Mouse (Mus musculus): Measurements from ENCODE around the gene Ror2.

Gene Ror2

DNA sequence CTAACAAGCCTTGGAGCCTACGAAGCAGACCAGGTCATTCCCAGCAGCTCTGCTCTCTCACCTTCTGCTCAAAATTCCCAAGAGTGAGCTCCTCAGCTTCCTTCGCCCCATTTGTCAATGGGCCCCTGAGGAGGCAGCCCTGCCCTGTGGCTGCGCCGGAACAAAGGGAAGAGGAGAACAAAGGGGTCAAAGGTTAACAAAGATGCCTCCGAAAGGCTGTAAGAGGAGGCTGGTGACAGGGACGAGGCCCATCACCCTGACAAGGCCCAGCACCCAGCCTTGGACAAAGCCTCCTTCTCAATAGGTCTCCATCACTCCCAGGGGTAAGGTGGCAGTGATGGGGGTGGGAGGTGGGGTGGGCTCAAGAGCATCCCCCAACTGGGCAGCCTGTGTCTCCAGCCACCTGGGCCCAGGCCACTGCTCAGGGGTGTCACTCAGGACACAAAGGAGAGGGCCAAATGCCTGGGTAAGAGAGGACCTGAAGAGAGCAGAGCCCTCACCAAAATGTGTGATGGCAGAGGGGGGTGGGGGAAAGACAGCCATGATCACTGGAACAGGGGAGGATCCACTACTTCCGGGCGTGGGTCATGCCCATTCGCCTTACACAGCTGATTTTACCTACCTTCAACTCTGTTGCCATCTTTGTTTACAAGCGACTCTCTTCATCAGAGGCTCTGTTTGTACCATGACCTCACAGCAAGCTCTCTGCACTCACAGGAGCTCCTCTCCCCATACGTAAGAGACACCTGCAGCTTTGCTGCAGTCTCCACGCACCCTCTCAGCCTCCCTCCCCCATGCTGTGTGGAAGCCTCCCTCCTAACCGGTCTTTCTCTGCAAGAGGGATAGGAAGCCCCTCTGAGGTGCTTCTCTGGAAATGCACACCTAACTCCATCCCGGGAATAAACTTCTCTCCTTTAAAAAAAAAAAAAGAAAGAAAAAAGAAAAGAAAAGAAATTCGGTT lies 51.8 kb downstream of the Ror2 start:
- DNase-seq (ENCODE audit: low spot score in 2 of 2) = no peak

DNA sequence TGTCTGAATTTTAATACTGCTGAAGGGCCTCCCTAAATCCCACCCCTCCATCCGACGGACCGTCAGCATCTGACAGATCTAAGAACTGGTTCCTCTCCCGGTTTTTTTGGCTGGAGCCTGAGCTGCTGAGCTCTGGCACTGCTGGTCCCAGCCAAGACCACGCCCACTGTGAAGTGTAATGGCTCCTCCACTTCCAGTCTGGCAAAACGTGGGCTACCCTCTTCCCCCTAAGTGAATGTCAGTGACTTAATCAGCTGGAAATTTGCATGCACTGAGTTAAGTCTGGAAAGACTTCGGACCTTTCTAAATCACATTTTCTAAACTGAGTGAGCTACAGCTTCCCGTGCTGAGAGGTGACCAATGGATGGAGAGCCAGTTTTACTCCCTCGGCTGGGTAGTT lies 52.5 kb downstream of the Ror2 start:
- peak; percentile 12 to 33 for DNase-seq (ENCODE audit: low spot score in 2 of 2)

DNA sequence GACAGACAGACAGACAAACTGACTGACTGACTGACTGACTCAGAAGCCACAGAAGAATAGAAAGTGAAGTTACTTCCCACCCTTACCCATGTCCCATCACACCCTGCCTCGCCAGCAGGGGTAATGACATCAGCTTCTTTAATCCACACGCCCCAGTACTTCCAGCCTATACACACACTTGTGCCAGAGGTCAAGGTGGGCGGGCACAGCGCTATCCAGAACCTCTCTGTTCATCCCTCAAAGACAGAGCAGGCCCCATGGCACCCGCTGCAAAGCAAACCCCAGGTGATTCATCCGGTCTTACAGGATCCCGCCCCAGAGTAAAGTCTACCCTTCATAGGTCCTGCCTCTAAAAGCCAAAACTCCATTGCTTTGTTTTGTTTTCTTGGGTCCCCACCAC lies 53.5 kb downstream of the Ror2 start:
- DNase-seq (ENCODE audit: low spot score in 2 of 2) = no peak

DNA sequence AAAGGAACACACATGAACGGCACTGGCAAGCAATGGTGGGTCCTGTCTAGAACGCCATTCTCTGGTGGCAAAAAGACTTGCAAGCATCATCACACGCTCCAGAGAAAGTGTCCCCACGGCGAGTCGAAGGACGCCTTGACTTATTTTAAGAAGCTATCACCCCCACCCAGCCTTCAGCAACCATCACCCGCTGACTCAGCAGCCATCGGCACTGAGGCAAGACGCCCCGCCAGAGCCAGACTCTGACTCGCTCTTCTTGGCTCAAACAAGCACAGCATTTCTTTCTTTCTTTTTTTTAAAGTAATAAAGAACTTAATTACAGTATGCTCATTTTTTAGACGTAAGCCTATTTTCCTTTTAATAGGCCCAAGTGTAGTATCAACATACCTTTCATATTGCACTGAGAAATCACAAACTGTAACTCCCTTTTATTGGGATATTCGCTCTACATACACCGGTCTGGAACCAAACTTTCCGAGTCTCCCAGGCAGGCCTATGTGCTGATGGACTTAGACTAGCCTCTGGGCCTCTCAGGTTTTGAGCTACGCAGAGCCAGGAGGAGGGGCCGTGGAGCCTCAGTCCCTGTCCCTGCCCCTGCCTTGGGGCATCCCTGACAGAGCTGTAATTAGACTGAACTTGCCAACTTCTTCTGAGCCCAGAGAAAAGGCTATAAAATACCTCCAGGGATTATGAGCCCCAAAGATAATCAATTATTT lies 55.3 kb downstream of the Ror2 start:
- peak; percentile 44 to 56 for DNase-seq (ENCODE audit: low spot score in 2 of 2)

GRCm38 (mm10) chr13:53227019-53227418 lies 58.9 kb downstream of the Ror2 start:
- DNase-seq (ENCODE audit: low spot score in 2 of 2) = no peak

DNA sequence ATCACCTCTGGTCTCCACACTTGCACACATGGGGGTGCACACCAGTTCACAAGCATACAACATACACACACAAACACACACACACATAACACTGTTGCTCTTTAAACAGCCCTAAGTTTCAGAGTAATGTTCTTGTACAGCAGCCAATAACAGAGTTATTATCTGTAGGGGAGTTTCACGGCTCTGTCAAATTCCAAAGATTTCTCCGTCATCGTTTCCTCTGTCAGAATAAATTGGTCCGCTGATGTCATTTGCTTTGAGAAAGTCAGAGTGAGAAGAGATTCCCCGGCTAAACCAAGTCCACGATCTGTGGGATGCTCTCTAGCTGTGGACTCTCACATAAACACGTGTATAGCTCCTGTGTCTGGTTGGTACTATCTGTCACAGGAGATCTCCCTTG lies 59.5 kb downstream of the Ror2 start:
- DNase-seq (ENCODE audit: low spot score in 2 of 2) = no peak

DNA sequence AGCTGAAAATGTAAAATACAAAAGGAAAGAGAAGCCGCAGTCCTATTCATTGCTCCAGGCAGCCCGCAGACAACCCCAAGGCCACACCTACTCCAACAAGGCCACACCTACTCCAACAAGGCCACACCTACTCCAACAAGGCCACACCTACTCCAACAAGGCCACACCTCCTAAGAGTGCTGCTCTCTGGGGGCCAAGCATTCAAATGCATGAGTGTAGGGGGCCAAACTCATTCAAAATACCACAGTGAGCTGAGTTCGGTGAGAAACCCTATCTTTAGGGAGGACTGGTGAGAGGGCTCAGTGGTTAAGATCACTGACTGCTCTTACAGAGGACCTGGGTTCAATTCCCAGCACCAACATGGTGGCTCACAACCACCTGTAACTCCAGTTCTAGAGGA lies 60.0 kb downstream of the Ror2 start:
- no peak for DNase-seq (ENCODE audit: low spot score in 2 of 2)

DNA sequence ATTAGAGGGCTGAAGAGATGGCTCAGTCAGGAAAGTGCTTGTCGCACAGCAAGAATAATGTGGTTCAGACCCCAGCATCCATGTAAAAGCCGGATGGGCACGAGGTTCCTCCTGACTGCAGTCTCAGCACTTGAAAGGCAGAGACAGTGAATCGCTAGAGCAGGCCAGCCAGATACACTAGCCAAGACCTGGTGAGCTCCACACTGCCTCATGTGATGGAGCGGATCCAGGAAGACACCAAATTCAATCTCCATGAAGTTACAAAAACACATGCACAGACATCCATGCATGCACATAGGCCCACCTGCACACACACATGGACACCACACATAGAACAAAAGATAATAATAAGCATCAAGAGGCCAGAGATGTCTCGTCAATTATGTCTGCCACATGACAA lies 64.7 kb downstream of the Ror2 start:
- DNase-seq (ENCODE audit: low spot score in 2 of 2) = no peak

- no peak for DNase-seq (ENCODE audit: low spot score in 2 of 2)
These were observed 66.0 kb downstream of the Ror2 start for GRCm38 (mm10) chr13:53219889-53220288.

GRCm38 (mm10) chr13:53219391-53219790 lies 66.5 kb downstream of the Ror2 start:
- no peak for DNase-seq (ENCODE audit: low spot score in 2 of 2)

GRCm38 (mm10) chr13:53217396-53217975 lies 68.4 kb downstream of the Ror2 start:
- no peak for DNase-seq (ENCODE audit: low spot score in 2 of 2)

- DNase-seq (ENCODE audit: low spot score in 2 of 2) = no peak
These were observed 73.8 kb downstream of the Ror2 start for GRCm38 (mm10) chr13:53211971-53212733.

DNA sequence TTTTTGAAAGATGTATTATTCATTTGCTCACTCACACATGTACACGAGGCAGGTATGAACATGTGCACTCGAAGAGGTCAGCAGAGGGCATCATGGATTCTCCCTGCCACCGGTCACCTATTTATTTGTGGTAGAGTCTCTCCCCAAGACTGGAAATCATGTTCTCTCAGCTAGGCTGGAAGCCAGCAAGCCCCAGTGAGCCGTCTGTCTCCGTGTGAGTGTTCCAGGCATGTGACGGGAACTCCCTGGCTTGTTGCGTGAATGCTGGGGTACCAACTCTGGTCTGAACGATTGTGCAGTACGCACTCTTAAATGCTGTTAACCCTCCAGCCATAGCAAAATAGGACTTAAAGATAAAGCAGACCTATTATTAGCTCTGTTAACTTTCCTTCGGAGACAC lies 77.4 kb downstream of the Ror2 start:
- DNase-seq (ENCODE audit: low spot score in 2 of 2) = no peak

DNA sequence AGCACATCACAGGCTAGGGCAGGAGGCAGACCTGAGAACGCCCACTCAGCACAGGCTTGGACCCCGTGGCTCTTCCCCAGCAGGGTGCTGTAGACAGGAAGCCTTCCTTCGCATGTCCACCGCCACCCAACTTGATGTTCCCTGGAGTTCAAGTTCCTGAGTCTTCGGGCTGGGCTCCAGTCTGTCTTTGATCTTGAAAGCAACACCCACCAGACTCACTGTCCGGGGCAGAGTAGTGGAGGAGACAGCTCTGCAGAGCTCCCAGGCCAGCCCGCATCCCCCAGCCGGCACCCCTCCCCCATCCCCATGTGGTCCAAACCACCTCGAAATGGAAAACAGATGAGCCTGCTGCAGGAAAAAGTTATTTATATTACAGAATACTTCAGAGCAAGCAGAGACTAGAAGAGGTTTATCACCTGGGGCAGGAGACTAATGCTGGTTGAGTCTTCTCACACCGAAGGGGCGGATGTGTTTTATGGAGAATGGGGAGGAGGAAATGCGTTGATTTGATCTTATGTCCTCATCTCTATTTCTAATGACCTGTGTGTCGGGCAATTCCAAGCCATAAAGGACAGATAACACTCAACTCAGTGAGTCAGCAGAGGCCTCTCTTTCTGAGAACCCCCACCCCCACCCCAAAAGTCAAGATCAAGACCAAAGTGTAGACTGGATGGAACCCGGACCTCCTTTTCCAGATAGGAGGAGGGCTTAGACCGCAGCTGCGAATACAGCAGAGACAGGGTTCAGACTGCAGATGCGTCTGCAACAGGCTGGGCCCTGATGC lies 80.6 kb downstream of the Ror2 start:
- no peak for DNase-seq (ENCODE audit: low spot score in 2 of 2)

- DNase-seq (ENCODE audit: low spot score in 2 of 2) = peak in 1 of 2 experiments; percentile 39
These were observed 83.5 kb downstream of the Ror2 start for GRCm38 (mm10) chr13:53202439-53202830.

GRCm38 (mm10) chr13:53201628-53202438 lies 84.1 kb downstream of the Ror2 start:
- peak in 1 of 2 experiments; percentile 50 for DNase-seq (ENCODE audit: low spot score in 2 of 2)

- DNase-seq (ENCODE audit: low spot score in 2 of 2) = no peak
These were observed 85.8 kb downstream of the Ror2 start for GRCm38 (mm10) chr13:53200121-53200520.

- no peak for DNase-seq (ENCODE audit: low spot score in 2 of 2)
These were observed 86.7 kb downstream of the Ror2 start for GRCm38 (mm10) chr13:53199262-53199661.

GRCm38 (mm10) chr13:53196690-53197089 lies 89.2 kb downstream of the Ror2 start:
- no peak for DNase-seq (ENCODE audit: low spot score in 2 of 2)

Measured in right cerebral cortex, adult 2 months (tissue).